Mouse (Mus musculus) stomach, embryonic 16.5 days (tissue): Measurements from ENCODE around the gene Exog. TPM values are rescaled to one million over a fixed set of nuclear protein-coding genes. Genes with fewer than 3 reads are reported as not detected.

ENCODE experiments used
- ATAC-seq: fragments of 200-750 bp; cut with Nextera tagmentation; 2 replicates; pipeline ENCODE4 v1.8.0; 2017; ENCODE audit warnings: moderate number of reproducible peaks, moderate TSS enrichment; ENCODE audit not compliant: insufficient read depth, low FRiP score
- H3K27ac ChIP-seq: fragments of 300-500 bp; sonication (generic); 2 replicates; pipeline ENCODE4 v1.5.1; 2014; ENCODE audit warnings: low read length
- H3K27me3 ChIP-seq: fragments of 300-500 bp; sonication (generic); 2 replicates; pipeline ENCODE4 v1.6.1; 2014; ENCODE audit warnings: low read length, control low read depth, mixed read lengths; ENCODE audit not compliant: control insufficient read depth, insufficient read depth
- H3K36me3 ChIP-seq: fragments of 300-500 bp; sonication (generic); 2 replicates; pipeline ENCODE4 v1.6.1; 2014; ENCODE audit warnings: low read length; ENCODE audit not compliant: control insufficient read depth, insufficient read depth
- H3K4me1 ChIP-seq: fragments of 300-500 bp; sonication (generic); 2 replicates; pipeline ENCODE4 v1.6.1; 2014; ENCODE audit warnings: low read length, control low read depth, mixed read lengths; ENCODE audit not compliant: control insufficient read depth, insufficient read depth
- H3K4me2 ChIP-seq: fragments of 300-500 bp; sonication (generic); 2 replicates; pipeline ENCODE4 v1.6.1; 2014; ENCODE audit warnings: low read depth, low read length, mixed read lengths
- H3K4me3 ChIP-seq: fragments of 300-500 bp; sonication (generic); replicated peaks from 2 replicates; pipeline ENCODE4 v1.5.1; 2014; ENCODE audit warnings: mild to moderate bottlenecking, low read length
- H3K9ac ChIP-seq: fragments of 300-500 bp; sonication (generic); 2 replicates; pipeline ENCODE4 v1.6.1; 2014; ENCODE audit warnings: low read length
- H3K9me3 ChIP-seq: fragments of 300-500 bp; sonication (generic); replicated peaks from 2 replicates; pipeline ENCODE4 v1.6.1; 2016; ENCODE audit warnings: low read length, control low read depth; ENCODE audit not compliant: control insufficient read depth
- WGBS: fragments of 180-500 bp; shearing (Covaris S2); extraction: QIAGEN DNeasy Blood & Tissue Kit; methylation state at CpG from one replicate; pipeline ENCODE4 v1.1.7; 2014; 5-methylcytosine and 5-hydroxymethylcytosine counted together
- polyA plus RNA-seq: library from polyadenylated mRNA; unstranded; fragments of >200 nt; fragmentation: Nextera tagmentation; extraction: Ambion mirVana; gene quantifications from 2 replicates; pipeline ENCODE4 v1.2.1, GENCODE M21; 2015

Exog gene
- polyA plus RNA-seq, 1 experiment from 2014 or later = 21.5 TPM

DNA sequence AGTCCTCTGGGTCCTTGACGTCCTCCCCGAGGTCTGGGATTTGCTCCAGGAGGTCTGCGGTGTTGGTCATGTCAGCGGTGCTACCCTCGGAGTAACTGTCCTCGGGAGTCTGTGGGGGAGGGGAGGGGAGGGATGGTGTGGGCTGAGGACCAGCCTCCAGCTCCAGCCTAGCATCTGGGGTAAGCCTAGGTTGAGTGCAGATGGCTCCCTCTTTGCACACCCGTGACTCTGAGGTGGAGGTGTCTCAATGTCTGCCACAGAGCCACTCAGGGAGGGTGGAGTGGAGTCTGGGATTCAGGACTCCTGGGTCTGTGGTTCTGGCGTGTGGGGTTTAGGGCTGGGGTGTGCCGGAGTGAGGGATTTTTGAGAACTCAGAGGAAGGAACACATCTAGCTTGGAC lies 68.2 kb downstream of the Exog start:
- 90% methylated on average over 9 of the region's 9 CpGs for WGBS
- no peak overlapping the region for H3K4me2 ChIP-seq
- ATAC-seq = no peak
- no peak overlapping the region for H3K27ac ChIP-seq
- H3K9me3 ChIP-seq = no peaks in the 10 kb centered on the region
- H3K36me3 ChIP-seq = no peaks in the 10 kb centered on the region
- H3K4me3 ChIP-seq = no peak overlapping the region
- no peak overlapping the region for H3K9ac ChIP-seq
- H3K4me1 ChIP-seq = no peaks in the 10 kb centered on the region
- H3K27me3 ChIP-seq = no peaks in the 10 kb centered on the region

DNA sequence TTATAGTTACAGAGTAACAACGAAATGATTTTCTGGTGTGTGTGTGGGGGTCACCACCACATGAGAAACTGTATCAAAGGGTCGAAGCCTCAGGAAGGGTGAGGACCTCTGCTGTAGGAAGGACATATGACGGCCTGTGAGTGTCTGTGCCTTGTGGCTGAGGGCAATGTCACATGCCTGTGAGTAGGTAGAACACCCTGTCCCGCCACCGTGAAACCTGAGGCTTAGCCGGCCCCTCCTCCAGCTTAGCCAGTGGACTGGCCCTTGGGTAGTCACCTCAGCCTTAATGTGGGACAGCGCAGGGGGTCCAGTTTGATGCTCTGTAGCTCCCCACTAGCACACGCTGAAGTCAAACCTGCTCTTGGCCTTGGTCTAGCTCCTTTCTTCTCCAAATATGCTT lies 69.1 kb downstream of the Exog start:
- no peaks in the 10 kb centered on the region for H3K9me3 ChIP-seq
- no peak overlapping the region for H3K4me2 ChIP-seq
- ATAC-seq = no peak
- H3K36me3 ChIP-seq = no peaks in the 10 kb centered on the region
- no peaks in the 10 kb centered on the region for H3K27me3 ChIP-seq
- no peak overlapping the region for H3K9ac ChIP-seq
- H3K27ac ChIP-seq = no peak overlapping the region
- no peaks in the 10 kb centered on the region for H3K4me1 ChIP-seq
- H3K4me3 ChIP-seq = no peak overlapping the region
- WGBS = 83% methylated on average over 8 of the region's 8 CpGs

DNA sequence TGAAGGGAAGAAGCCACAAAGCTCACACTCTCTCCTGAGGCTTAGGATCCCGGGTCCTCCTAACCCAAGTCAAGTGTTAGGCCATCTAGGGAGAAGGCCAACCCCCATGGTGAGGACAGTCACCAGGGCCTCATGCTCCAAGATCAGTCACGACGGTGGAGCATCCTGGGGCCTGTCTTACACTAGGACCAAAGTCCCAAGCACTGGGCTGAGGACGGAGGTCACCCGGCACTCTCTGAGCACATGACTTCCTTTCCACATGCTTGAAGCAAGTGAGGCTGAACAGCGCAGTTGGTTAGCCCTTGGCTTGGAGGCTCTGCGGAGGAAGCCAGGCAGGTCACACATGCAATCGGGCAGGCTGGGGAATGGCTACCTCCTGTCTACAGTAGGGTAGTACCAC lies 70.2 kb downstream of the Exog start:
- Histone ChIP-seq H3K4me2 (no peak overlapping the region), H3K4me1 (no peaks in the 10 kb centered on the region), H3K9me3 (no peaks in the 10 kb centered on the region), H3K4me3 (no peak overlapping the region), H3K27ac (no peak overlapping the region), H3K27me3 (no peaks in the 10 kb centered on the region), H3K36me3 (no peaks in the 10 kb centered on the region), H3K9ac (no peak overlapping the region)
- no peak for ATAC-seq
- WGBS = 89% methylated on average over 8 of the region's 8 CpGs

Other genes starting within 250 kb of the Exog start
- not detected in 2 replicates for gene Slc22a13, start 235.8 kb upstream of the Exog start, polyA plus RNA-seq
- gene Oxsr1, start 122.5 kb upstream of the Exog start, polyA plus RNA-seq = 11.7 TPM in 2 replicates
- 131 and 139 TPM in 2 replicates for gene Acaa1a, start 105.3 kb upstream of the Exog start, polyA plus RNA-seq
- 43.2 and 46.7 TPM in 2 replicates for gene Myd88, start 103.5 kb upstream of the Exog start, polyA plus RNA-seq
- 7.0 and 8.5 TPM in 2 replicates for gene Xylb, start 87.6 kb upstream of the Exog start, polyA plus RNA-seq
- gene Slc22a14, start 79.4 kb upstream of the Exog start, polyA plus RNA-seq = not detected in 2 replicates
- 5.9 and 6.8 TPM in 2 replicates for gene Acvr2b, start 42.8 kb upstream of the Exog start, polyA plus RNA-seq
- gene Scn5a, start 134.1 kb downstream of the Exog start, polyA plus RNA-seq = 0.22 and 0.31 TPM in 2 replicates